Mouse (Mus musculus) left cerebral cortex, adult 18-20 months (tissue): ENCODE measurements around the gene Sstr3. TPM values are rescaled to one million over a fixed set of nuclear protein-coding genes. Genes with fewer than 3 reads are reported as not detected.

Experiments
- DNase-seq, 2 experiments: peaks; one replicate each; pipeline ENCODE4 v3.0.0; 2021 to 2022; ENCODE audit warnings: low spot score in 2 of 2, mixed read lengths in 1 of 2
- total RNA-seq, 2 experiments: library from RNA; stranded (reverse); gene quantifications; 2 replicates each; pipeline ENCODE4 v1.2.3; 2021

The Sstr3 gene
- total RNA-seq, 2 experiments from 2014 or later, result 22.1 to 25.2 TPM

DNA sequence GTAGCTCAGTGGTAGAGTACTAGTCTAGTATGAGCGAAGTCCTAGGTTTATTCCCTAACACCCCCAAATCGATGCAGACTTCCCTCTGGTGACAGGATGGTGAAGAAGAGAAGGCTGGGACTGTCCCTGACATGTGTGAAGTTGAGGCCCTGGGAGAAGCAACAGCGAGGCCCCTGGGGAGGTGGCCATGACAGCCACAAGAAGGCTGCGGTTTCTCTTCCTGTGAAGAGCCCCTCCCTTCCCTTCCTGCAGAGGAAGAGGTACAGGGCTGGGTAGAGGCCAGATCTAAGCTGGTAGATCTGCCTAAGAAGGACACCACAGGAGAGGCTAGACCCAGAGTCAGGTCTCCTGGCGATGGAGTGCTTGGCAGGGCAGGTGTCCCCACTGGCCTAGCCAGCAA is 19.5 kb upstream of the Sstr3 start:
- DNase-seq, result no peak

- DNase-seq, result no peak
Observed at GRCm38 (mm10) chr15:78563344-78563743, 18.9 kb upstream of the Sstr3 start.

- no peak for DNase-seq
Observed at GRCm38 (mm10) chr15:78559141-78559979, 14.9 kb upstream of the Sstr3 start.

DNA sequence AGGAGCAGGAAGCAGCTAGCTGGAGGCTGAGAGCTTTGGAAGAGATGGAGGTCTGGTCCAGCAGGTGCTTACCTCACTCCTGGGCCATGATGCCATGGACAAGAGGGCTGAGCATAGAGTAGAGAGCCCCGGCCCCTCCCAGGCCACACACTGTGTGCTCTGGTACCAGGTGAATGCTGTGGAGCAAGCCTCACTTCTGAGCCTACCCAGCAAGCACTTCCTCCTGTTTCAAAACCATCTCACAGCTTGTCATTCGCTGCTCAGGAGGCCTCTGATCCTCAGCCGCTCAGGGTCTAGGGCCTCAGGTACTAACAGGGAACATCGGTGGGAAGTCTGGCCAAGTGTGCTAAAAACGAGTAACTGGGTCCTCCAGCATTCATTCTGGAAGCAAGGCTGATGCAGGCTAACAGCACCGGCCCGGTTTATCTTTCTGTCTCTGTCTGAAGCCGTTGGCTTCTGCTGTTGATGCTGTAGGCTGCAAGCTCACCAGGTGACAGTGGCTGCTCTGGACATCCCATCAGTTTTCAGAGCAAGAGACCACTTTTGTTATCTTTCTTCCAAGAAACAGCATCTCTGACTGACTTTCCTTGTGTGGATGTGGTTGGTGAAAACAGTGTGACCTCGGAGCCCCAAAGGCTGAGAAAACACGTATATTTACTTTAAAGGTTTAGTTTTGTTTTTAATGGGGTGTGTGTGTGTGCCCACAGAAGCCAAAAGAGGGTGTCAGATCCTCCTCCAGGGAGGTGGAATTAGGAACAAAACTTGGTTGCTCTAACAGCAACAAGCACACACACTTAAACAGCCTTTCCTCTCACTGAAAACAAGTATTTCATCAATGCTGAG is 13.4 kb upstream of the Sstr3 start:
- no peak for DNase-seq

- DNase-seq, result no peak
Observed at GRCm38 (mm10) chr15:78554545-78555313, 10.2 kb upstream of the Sstr3 start.

- DNase-seq, result no peak
Observed at GRCm38 (mm10) chr15:78549189-78549734, 4.8 kb upstream of the Sstr3 start.

DNA sequence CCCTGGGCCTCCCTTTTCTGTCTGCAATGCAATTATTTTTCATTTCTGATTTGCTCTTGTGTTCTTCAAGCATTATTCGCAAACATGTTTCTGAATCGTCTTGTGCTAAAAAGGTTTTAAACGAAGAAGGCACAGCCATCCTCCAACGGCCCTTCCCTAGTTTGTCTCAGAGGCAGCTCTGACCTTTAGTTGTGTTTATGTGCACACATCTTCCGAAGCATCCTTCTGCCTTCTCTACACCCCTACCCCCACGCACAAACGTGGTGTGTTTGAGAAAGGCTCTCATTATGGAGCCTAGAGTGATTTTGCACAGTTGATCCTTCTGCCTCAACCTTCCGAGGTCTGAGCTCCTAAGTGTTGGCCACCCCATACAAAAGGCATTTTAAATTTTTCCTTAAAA is 4.2 kb upstream of the Sstr3 start:
- DNase-seq, result no peak

DNA sequence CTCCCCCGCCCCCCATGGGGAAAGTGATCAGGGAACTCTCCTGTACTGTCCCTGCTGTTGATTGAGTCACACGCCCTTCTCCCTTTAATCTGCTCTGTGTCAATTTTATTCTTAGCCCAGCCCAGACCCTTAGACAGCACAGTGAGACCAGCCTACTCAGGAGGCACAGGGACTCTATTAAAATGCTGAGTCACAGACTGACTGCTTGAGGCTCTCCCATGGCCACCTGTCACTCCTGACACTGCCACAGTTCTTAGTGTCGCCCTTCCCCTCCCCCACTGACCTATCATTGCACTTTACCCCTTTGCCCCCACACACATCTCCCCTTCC is 3.8 kb upstream of the Sstr3 start:
- no peak for DNase-seq

GRCm38 (mm10) chr15:78547415-78548335 is 3.2 kb upstream of the Sstr3 start:
- peak in 1 of 2 experiments; percentile 46 for DNase-seq

- no peak for DNase-seq
Observed at GRCm38 (mm10) chr15:78546060-78546459, 1.6 kb upstream of the Sstr3 start.

GRCm38 (mm10) chr15:78544041-78544440 is 444 bp downstream of the Sstr3 start:
- peak in 1 of 2 experiments; percentile 53 for DNase-seq

DNA sequence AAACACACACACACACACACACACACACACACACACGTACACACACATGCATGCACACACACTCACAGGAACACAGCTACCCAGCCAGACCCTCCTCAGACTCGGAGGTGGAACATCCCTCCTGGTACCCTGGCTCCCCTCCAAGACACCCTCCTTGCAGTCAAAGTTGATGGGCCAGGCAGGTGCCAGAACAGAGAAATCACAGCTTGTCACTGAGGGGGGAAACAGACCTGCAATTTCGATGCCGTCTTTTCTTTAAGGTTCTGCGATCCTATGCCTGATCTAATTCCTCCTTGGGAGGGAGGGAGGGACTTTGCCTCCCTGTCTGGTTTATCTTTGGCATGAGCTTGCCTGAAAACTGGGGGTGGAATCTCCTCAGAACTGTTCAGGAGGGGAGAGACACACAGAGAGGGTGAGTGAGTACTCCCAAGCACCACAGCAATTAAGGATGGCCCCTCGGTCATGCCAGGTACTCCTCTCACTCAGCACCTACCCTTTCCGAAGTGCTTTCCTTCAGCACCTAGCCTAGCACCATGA is 1.6 kb downstream of the Sstr3 start:
- peak in 1 of 2 experiments; percentile 34 for DNase-seq

- DNase-seq, result no peak
Observed at GRCm38 (mm10) chr15:78542098-78542766, 2.3 kb downstream of the Sstr3 start.

DNA sequence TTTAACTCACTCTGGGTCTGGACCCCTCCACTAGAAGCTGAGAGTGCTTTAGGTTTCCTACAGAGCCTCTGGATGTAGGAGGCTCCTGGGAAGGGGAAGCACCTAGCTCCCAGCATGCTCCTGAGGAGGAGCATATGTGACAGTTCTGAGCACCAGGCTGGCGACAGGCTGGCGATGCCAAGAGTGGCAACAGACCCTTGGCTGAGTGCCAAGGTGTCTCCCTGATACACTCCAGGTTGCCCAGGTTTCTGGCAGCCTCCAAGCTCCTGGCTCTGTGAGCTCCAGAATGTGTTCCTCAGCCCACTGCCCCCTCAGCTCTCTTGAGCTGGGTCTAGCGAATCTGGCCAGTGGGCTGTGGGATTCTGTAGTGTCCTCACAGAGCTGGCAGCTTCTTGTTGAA is 2.9 kb downstream of the Sstr3 start:
- DNase-seq, result no peak

DNA sequence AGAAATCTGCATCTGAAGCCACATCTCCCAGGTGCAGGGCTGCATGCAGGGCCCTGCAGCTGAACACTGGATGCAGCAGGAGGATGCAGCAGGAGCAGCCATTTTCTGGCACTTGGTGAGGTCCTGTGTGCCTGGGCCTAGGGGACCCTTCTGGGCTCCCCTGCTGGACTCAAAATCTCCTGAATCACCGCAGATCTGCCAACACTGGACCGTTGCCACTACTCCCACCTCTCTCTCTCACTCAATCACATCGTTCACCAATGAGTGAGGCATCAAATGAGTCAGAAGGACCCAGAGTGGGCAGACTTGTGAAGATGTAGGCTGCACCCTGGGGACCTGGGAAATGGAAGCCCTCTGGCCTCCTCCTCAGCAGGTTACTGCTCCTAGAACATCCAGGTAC is 3.4 kb downstream of the Sstr3 start:
- peak; percentile 44 to 55 for DNase-seq

DNA sequence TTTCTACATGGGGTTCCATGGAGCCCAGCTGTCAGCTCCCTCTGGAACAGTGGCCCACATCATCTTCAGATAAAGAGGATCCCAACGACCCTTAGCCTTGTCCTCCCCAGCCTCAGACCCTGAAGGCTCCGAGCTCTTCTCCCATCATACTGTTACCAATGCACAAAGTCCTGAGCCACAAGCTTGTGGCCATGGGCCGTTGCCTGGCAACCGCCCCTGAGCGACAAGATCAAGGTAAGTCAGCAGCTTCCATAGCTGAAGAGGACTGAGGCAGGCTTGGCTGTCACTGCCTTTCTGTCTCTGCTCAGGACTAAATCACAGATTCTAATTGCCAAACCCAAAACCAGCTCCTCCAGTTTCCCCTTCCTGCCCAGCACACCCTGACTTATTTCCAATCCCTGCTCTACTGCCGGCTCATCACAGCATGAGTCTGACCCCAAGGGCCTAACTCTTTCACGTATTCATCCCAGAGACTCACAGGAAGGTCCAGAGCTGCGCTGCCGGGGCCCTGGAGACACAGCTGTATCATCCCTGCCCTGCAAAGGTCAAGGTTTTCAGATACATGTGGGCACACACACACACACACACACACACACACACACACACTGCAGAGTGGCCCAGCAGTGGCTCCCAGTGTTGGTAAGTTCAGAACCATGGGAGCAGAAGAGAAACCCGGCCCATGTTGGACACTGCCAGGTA is 8.6 kb downstream of the Sstr3 start:
- DNase-seq, result no peak

- DNase-seq, result no peak
Observed at GRCm38 (mm10) chr15:78533346-78533835, 11.1 kb downstream of the Sstr3 start.

- DNase-seq, result no peak
Observed at GRCm38 (mm10) chr15:78532566-78533345, 11.7 kb downstream of the Sstr3 start.
